Mouse (Mus musculus) myocyte (in vitro differentiated cells): ENCODE results near the gene Slc12a5. TPM values are rescaled to one million over a fixed set of nuclear protein-coding genes. Genes with fewer than 3 reads are reported as not detected.

Source experiments
- H3K27me3 ChIP-seq: one replicate; pipeline ENCODE4 v1.6.1; 2011; ENCODE audit not compliant: control insufficient read depth, insufficient read depth, insufficient read length
- H3K36me3 ChIP-seq: one replicate; pipeline ENCODE4 v1.6.1; 2011; ENCODE audit not compliant: control insufficient read depth, insufficient read depth
- H3K4me2 ChIP-seq: one replicate; pipeline ENCODE4 v1.6.1; 2011; ENCODE audit warnings: low read depth, control low read depth
- H3K4me3 ChIP-seq: one replicate; pipeline ENCODE4 v1.5.1; 2011; ENCODE audit warnings: mild to moderate bottlenecking, control low read depth, moderate library complexity
- H3K79me2 ChIP-seq: one replicate; pipeline ENCODE4 v1.6.1; 2011; ENCODE audit not compliant: control insufficient read depth, insufficient read depth
- H3ac ChIP-seq: one replicate; pipeline ENCODE4 v1.6.1; 2011; ENCODE audit not compliant: control insufficient read depth, insufficient read length
- CEBPB ChIP-seq: IDR thresholded peaks from 2 replicates; pipeline ENCODE4 v1.6.1; 2011; ENCODE audit warnings: mild to moderate bottlenecking, moderate library complexity; ENCODE audit not compliant: poor library complexity, insufficient read depth, severe bottlenecking
- E2F4 ChIP-seq: IDR thresholded peaks from one replicate; pipeline ENCODE4 v1.6.1; 2011; ENCODE audit warnings: mild to moderate bottlenecking, control low read depth, moderate library complexity; ENCODE audit not compliant: insufficient read depth
- MAX ChIP-seq: IDR thresholded peaks from one replicate; pipeline ENCODE4 v1.6.1; 2011; ENCODE audit warnings: low read depth, mild to moderate bottlenecking, control low read depth
- MYOD1 ChIP-seq, 3 experiments: IDR thresholded peaks; one replicate each; pipeline ENCODE4 v1.6.1; 2011; ENCODE audit warnings: control low read depth in 2 of 3, low read depth in 2 of 3, mild to moderate bottlenecking in 2 of 3, moderate library complexity in 1 of 3; ENCODE audit not compliant: insufficient read length in 2 of 3, control insufficient read depth in 1 of 3
- MYOG ChIP-seq, 3 experiments: IDR thresholded peaks; one replicate each; pipeline ENCODE4 v1.6.1; 2011; ENCODE audit warnings: control low read depth in 2 of 3, low read depth in 2 of 3, mild to moderate bottlenecking in 2 of 3; ENCODE audit not compliant: insufficient read length in 2 of 3, control insufficient read depth in 1 of 3, insufficient read depth in 1 of 3
- POLR2A ChIP-seq: IDR thresholded peaks from one replicate; pipeline ENCODE4 v1.6.1; 2011; ENCODE audit warnings: low read depth, mild to moderate bottlenecking, control low read depth, moderate library complexity; ENCODE audit not compliant: insufficient read length
- POLR2AphosphoS2 ChIP-seq: IDR thresholded peaks from one replicate; pipeline ENCODE4 v1.6.1; 2011; ENCODE audit warnings: low read depth, control low read depth; ENCODE audit not compliant: insufficient read length
- REST ChIP-seq: IDR thresholded peaks from one replicate; pipeline ENCODE4 v1.6.1; 2011; ENCODE audit warnings: mild to moderate bottlenecking, control low read depth, moderate library complexity; ENCODE audit not compliant: insufficient read depth, insufficient read length
- SRF ChIP-seq: IDR thresholded peaks from one replicate; pipeline ENCODE4 v1.6.1; 2011; ENCODE audit warnings: low read depth; ENCODE audit not compliant: control insufficient read depth, insufficient read length
- TCF12 ChIP-seq: IDR thresholded peaks from one replicate; pipeline ENCODE4 v1.6.1; 2011; ENCODE audit warnings: mild to moderate bottlenecking, control low read depth; ENCODE audit not compliant: poor library complexity, insufficient read depth, severe bottlenecking
- TCF3 ChIP-seq: IDR thresholded peaks from one replicate; pipeline ENCODE4 v1.6.1; 2011; ENCODE audit warnings: low read depth, control low read depth; ENCODE audit not compliant: insufficient read length
- USF1 ChIP-seq: IDR thresholded peaks from one replicate; pipeline ENCODE4 v1.6.1; 2011; ENCODE audit warnings: low read depth, mild to moderate bottlenecking, control low read depth, moderate library complexity
- polyA plus RNA-seq: library from polyadenylated mRNA; unstranded; fragments of >200 nt; fragmentation: generic; extraction: Trizol; gene quantifications from one replicate; pipeline ENCODE4 v1.2.1, GENCODE M21; 2012; ENCODE audit warnings: missing spikeins

The Slc12a5 gene
- polyA plus RNA-seq, 1 experiment: 0.52 TPM

DNA sequence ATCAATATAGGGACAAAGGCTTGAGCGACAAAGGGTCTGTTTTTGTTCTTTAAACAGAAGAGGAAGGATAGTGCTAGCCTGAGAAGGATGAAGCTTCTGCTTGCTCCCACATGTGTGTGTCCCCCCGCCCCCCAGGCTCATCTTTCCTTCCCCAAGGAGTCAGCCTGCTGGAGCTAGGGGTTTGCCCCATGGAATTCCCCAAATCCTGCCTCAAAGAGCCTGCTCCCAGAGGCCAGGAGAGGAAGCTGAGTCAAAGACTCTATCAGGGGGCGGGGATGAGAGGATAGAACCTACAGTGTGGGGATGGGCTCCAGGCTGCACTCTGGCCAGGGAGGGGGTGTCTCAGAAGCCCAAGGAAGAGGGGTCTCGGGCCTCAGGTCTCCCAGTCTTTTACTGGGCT is 13.1 kb upstream of the Slc12a5 start:
- no peak overlapping the region for H3K4me3 ChIP-seq
- TF ChIP-seq TCF3 (no peak), POLR2AphosphoS2 (no peak), SRF (no peak), MYOG (IDR thresholded peaks at IDR 0.05; ENCODE audit: control insufficient read depth in 1 of 3, insufficient read depth in 1 of 3, insufficient read length in 2 of 3, low read depth in 2 of 3) (no peak), MAX (no peak), POLR2A (no peak), REST (no peak), USF1 (no peak), E2F4 (no peak), TCF12 (no peak), MYOD1 (IDR thresholded peaks at IDR 0.05; ENCODE audit: control insufficient read depth in 1 of 3, insufficient read length in 2 of 3, low read depth in 2 of 3) (no peak), CEBPB (no peak)
- H3K4me2 ChIP-seq: no peak overlapping the region
- no peak overlapping the region for H3ac ChIP-seq
- H3K79me2 ChIP-seq: no peaks in the 10 kb centered on the region
- H3K36me3 ChIP-seq: no peaks in the 10 kb centered on the region
- peaks cover 28% of the 10 kb centered on the region for H3K27me3 ChIP-seq

DNA sequence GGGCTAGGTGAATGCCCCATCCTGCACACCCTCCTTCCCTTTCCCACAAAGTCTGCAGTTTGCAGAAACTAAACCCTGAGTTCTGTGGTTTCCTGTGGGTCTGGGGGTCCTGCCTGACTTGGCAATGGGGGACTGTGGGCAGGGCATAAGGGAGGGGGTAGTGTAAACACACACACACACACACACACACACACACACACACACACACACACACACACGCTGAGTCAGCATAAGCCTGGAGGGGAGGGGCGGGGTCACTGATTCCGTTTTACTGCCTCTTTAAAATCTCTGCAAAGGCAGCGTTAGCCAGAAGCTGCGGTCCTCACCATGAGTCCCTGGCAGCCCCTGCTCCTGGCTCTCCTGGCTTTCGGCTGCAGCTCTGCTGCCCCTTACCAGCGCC is 12.7 kb upstream of the Slc12a5 start:
- no peaks in the 10 kb centered on the region for H3K79me2 ChIP-seq
- H3K4me2 ChIP-seq: no peak overlapping the region
- no peaks in the 10 kb centered on the region for H3K36me3 ChIP-seq
- no peak overlapping the region for H3ac ChIP-seq
- H3K27me3 ChIP-seq: peaks cover 28% of the 10 kb centered on the region
- no peak for TF ChIP-seq POLR2A
- no peak for TF ChIP-seq MAX
- TF ChIP-seq USF1: no peak
- TF ChIP-seq TCF12: no peak
- no peak for TF ChIP-seq E2F4
- TF ChIP-seq CEBPB: no peak
- no peak for TF ChIP-seq MYOD1 (IDR thresholded peaks at IDR 0.05; ENCODE audit: control insufficient read depth in 1 of 3, insufficient read length in 2 of 3, low read depth in 2 of 3)
- H3K4me3 ChIP-seq: no peak overlapping the region

DNA sequence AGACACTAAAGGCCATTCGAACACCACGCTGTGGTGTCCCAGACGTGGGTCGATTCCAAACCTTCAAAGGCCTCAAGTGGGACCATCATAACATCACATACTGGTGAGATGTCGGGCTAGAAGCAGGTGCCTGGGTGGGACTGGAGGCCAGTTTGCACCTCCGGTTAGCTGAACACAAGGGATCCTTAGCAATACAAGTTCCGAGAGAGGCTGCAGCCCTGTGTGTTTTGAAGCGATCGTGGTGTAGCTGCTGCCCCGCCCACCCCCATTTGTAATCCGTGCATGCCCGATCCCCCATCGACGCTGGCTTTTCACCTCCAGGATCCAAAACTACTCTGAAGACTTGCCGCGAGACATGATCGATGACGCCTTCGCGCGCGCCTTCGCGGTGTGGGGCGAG is 11.6 kb upstream of the Slc12a5 start:
- TF ChIP-seq POLR2A: no peak
- no peak for TF ChIP-seq TCF12
- no peak for TF ChIP-seq CEBPB
- Histone ChIP-seq H3ac (no peak overlapping the region), H3K4me3 (no peak overlapping the region), H3K27me3 (peaks cover 28% of the 10 kb centered on the region), H3K4me2 (no peak overlapping the region), H3K36me3 (no peaks in the 10 kb centered on the region), H3K79me2 (no peaks in the 10 kb centered on the region)

- Histone ChIP-seq H3K4me3 (no peak overlapping the region), H3K36me3 (no peaks in the 10 kb centered on the region), H3K27me3 (peaks cover 23% of the 10 kb centered on the region), H3K79me2 (no peaks in the 10 kb centered on the region), H3K4me2 (no peak overlapping the region), H3ac (no peak overlapping the region)
- TF ChIP-seq MYOG (IDR thresholded peaks at IDR 0.05; ENCODE audit: control insufficient read depth in 1 of 3, insufficient read depth in 1 of 3, insufficient read length in 2 of 3, low read depth in 2 of 3) (no peak), MAX (no peak), POLR2A (no peak), TCF12 (no peak), POLR2AphosphoS2 (no peak), USF1 (no peak), E2F4 (no peak), MYOD1 (IDR thresholded peaks at IDR 0.05; ENCODE audit: control insufficient read depth in 1 of 3, insufficient read length in 2 of 3, low read depth in 2 of 3) (no peak), TCF3 (no peak), REST (no peak)
These were observed 10.1 kb upstream of the Slc12a5 start for GRCm38 (mm10) chr2:164950501-164950900.

DNA sequence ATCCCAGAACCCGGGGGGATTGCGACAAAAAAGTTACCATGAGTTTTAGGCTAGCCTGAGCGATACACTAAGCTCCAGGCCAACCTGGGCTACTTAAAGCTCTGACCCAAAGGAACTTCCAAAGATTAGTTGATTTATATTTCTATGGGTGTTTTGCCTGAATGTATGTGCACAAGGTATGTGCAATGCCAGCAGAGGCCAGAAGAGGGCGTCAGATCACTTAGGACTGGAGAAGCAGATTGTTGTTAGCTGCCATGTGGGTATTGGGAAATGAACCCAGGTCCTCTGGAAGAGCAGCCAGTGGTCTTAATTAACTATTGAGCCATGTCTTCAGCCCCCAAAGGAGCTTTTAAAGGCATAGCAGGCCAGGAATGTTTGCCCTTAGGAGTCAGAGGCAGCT is 8.9 kb upstream of the Slc12a5 start:
- Histone ChIP-seq H3K79me2 (no peaks in the 10 kb centered on the region), H3K27me3 (peaks cover 23% of the 10 kb centered on the region), H3K4me2 (no peak overlapping the region), H3K4me3 (no peak overlapping the region), H3ac (no peak overlapping the region), H3K36me3 (no peaks in the 10 kb centered on the region)
- TF ChIP-seq POLR2A (no peak), MYOG (IDR thresholded peaks at IDR 0.05; ENCODE audit: control insufficient read depth in 1 of 3, insufficient read depth in 1 of 3, insufficient read length in 2 of 3, low read depth in 2 of 3) (no peak), TCF3 (no peak), SRF (no peak), USF1 (no peak), E2F4 (no peak), MYOD1 (IDR thresholded peaks at IDR 0.05; ENCODE audit: control insufficient read depth in 1 of 3, insufficient read length in 2 of 3, low read depth in 2 of 3) (no peak), POLR2AphosphoS2 (no peak), MAX (no peak), CEBPB (no peak), REST (no peak), TCF12 (no peak)
